Mouse (Mus musculus): ENCODE results near the gene L1td1.
"Not testable (repeated sequence)": the region's sequence is repeated elsewhere in the genome, so short reads cannot be mapped to it uniquely, and the experiment has no call there.

Gene L1td1

DNA sequence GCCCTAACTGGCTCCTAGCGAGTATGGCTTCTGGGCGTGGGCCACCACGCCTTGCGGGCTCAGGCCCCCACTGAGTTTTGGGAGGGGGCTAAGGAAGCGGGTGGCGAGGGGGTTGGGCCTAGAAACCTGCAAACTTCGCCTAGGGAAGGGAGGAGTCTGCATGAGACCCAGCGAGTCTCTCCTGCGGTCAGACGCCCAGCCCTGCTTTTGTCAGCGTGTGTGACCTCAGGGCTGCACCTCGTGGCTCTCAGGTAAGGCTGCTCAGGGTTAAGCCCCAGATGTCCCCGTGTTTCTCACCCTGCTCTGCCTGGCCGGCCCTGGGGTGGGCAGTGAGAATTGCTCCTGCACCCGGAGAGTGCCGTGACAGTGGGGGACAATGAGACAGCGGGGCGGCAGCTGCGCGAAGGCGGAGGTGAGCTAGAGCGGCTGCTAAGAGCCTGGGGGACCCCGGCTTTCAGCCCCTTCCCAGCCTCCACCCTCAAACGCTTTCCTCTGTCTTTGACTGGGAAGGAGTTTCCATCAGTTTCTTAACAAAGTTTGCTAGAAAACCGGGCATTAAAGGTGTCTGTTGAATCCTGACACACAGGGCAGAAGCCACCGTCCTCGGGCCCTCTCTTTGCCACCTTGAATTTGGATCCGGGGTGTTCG lies at the start of gene L1td1:
TSS of gene L1td1 (plus strand) at position 145 of the 648 bp plus-strand sequence.
- DNase-seq = no peak

- DNase-seq = no peak
Observed at GRCm38 (mm10) chr4:98677506-98677905, 49.0 kb upstream of the L1td1 start.

DNA sequence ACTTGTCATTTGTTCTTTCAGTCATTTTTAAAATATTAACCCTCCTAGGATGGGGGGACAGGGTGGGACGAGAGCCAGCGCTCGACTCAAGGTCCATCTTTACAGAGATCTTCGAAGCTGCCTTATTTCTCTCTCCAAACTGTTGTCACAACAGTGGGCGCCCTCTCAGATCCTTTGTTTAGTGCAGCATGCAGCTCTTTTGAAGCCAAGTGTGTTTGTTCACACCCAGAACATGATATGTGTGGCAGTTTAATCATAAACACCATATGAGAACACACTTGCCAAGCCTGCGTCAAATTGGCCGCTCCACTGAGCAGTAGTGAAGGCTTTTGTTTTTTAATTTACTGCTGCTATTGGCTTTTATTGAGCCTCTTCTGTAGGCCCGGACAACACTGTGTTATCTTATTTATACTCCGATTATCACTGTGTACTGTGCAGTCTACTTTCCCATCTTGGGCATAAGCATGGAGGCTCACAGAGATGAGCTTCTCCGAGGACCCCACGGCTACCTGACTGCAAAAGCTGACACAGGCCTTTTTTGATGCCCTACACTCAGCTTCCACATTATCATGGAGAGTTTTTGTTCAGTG lies 39.8 kb upstream of the L1td1 start:
- DNase-seq = no peak

DNA sequence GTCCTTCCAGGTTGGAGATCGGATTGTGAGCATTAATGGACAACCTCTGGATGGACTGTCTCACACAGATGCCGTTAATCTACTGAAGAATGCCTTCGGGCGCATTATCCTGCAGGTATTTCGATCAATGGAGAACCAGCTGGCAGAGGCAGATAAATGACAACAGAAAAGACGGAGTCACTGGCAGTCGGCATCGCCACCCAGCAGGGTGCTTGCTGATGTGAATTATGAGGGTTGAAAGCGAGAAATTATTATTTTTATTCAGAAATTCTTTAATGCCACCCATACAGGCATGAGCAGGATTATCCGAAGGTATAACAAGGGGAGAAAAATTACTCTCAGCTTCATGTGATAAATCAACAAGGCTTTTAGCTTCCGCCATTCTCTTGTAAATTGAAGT lies 38.4 kb upstream of the L1td1 start:
- no peak for DNase-seq

GRCm38 (mm10) chr4:98688520-98688919 lies 38.0 kb upstream of the L1td1 start:
- DNase-seq = no peak

DNA sequence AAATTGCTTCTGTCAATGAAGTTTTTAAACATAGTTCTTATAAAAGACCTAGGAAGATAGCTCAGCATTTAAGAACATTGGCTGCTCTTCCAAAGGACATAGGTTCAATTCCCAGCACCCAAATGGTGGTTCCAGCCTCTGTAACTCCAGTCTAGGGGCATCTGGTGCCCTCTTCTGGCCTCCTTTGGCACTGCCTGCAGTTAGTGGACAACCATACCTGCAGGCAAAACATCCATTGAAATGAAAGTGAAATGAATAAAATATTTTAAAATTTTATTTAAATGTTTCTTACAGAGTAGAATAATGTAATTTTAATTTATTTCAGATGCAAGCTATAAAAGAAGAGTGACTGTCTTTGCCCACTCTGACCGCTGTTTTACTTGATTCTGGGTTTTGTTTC lies 36.5 kb upstream of the L1td1 start:
- no peak for DNase-seq

GRCm38 (mm10) chr4:98693465-98694185 lies 32.9 kb upstream of the L1td1 start:
- DNase-seq = no peak

DNA sequence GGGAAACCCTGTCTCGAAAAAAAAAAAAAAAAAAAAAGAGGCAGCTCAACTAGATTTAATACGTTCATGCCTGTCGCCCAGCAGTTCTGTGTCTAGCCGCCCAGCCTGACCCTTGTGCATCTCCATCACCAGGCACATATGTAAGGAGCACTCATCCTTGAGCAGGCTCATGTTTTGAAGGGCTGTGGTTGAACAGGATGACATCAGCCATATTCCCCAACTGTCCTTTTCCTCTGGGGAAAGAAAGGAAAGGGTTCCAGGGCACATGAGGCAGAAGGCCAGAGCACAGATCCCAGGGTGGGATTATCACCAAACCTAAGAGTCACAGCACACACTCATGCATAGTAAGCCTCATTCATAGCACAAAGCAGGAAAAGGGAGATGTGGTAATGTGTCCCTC lies 28.6 kb upstream of the L1td1 start:
- no peak for DNase-seq

DNA sequence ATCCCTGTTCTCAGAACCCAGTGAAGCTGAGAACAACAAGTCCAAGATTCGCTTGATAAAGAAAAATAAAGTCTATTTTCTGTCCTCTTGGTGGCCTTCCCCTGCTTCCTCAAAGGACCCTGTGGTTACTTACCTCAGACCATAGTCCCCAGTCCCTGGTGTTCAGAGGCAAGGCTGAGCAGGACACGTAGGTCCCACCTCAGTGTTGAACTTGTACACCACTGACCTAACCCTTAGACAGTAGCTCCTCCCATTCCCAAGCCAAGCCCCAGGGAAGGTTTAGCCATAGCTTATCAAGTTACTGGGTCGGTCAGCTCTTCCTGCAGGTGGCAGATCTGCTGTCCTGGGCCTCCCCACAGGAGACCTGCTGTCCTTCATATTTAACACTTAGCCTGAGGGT lies 27.6 kb upstream of the L1td1 start:
- DNase-seq = no peak

GRCm38 (mm10) chr4:98700156-98700555 lies 26.4 kb upstream of the L1td1 start:
- no peak for DNase-seq

DNA sequence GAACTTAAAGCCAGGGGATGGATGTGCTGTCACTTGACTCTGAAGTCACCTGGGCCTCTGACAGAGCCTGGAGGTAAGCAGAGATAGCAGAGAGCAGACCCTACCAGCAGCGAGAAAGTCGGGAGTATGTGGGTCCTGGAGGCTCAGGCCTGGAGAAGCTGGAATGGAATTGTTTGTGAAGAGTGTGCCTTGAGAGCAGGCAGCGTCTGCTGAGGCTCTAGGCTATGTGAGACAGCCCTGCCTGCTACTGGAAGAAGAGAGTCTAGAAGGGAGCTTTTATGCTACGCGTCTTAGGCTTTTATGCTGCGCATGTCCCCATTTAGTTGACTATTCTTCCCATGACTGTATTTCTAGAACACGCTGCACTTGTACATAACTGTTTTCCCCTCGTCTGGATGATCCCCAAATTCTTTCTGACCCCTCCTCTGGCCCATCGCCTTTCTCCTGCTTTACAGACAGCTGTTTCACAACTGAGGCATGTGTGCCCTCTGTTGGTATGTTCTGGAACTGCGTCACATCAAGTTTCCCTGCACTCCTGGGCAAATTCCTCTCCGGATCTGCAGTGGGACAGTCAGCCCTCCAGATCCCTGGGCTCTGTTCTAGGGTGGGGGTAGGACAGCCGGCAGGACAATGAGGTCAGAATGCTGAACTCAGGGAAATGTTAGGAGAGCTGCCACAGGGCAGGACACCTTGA lies 24.2 kb upstream of the L1td1 start:
- DNase-seq = peak; percentile 32 to 35

GRCm38 (mm10) chr4:98710891-98711290 lies 15.6 kb upstream of the L1td1 start:
- DNase-seq = no peak

- DNase-seq = no peak
Observed at GRCm38 (mm10) chr4:98717735-98718546, 8.6 kb upstream of the L1td1 start.

- no peak for DNase-seq
Observed at GRCm38 (mm10) chr4:98718547-98718917, 8.0 kb upstream of the L1td1 start.

DNA sequence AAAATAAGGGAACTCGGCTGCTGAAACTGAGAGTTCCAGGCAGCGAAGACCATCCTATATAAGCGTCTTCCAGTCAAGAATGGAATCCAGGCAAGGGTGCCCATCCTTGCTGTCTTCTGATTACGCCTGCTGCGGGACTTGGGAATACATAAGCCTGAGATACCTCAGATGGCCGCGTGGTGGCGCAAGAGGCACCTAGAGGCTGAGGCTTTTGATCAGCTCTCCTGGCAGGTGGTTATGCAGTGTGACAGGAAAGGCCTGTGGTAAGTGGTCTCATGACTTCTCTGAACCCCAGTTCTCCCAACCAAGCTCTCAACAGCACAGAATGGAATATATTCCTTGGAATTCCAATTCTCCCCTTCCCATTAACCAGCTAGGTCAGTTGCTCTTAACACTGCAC lies 4.1 kb upstream of the L1td1 start:
- peak; percentile 38 to 41 for DNase-seq

GRCm38 (mm10) chr4:98724682-98725081 lies 1.9 kb upstream of the L1td1 start:
- not testable (repeated sequence) for DNase-seq

GRCm38 (mm10) chr4:98725439-98725838 lies 1.1 kb upstream of the L1td1 start:
- no peak for DNase-seq

- DNase-seq = no peak
Observed at GRCm38 (mm10) chr4:98727295-98727958, 893 bp downstream of the L1td1 start.

DNA sequence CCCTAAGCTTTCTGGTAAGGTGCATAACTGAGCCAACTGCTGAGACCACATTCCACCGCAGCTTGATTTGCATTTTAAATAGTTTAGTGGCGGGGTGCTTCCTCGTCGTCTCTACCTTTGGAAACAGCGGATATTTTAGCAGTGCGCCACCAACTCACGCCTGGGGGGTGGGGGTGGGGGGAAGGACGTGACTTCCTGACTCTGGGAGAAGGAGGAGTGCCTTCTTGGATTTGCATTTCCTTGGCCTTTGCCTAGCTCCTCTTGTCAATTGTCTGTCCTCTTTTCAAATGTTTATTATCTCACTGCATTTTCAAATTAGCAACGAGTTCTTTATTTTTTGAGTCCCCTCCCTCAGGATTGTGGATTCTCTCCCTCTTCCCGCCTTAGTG lies 1.4 kb downstream of the L1td1 start:
- DNase-seq = no peak

GRCm38 (mm10) chr4:98728716-98729115 lies 2.2 kb downstream of the L1td1 start:
- DNase-seq = no peak

GRCm38 (mm10) chr4:98733660-98734059 lies 7.1 kb downstream of the L1td1 start:
- no peak for DNase-seq

GRCm38 (mm10) chr4:98739753-98740152 lies 13.2 kb downstream of the L1td1 start:
- no peak for DNase-seq

All from lung, adult 18-20 months (tissue).